Mouse (Mus musculus) CH12.LX (cell line): Measurements from ENCODE around the gene Chd2. TPM values are rescaled to one million over a fixed set of nuclear protein-coding genes. Genes with fewer than 3 reads are reported as not detected.

Experiments
- DNase-seq: peaks from one replicate; pipeline ENCODE4 v3.0.0-alpha.2; 2013; ENCODE audit errors: extremely low read depth
- H3K27ac ChIP-seq: 2 replicates; pipeline ENCODE4 v1.5.1; 2012; ENCODE audit warnings: low read depth, mild to moderate bottlenecking, control low read depth, moderate library complexity; ENCODE audit not compliant: insufficient read depth
- H3K27me3 ChIP-seq: replicated peaks from 2 replicates; pipeline ENCODE3; 2012; ENCODE audit warnings: inconsistent platforms
- H3K36me3 ChIP-seq, 2 experiments: replicated peaks in 1 of 2; 2 replicates each; pipeline versions ENCODE3 to v1.6.1; 2012; ENCODE audit warnings: inconsistent platforms in 1 of 2, low read length in 1 of 2, mild to moderate bottlenecking in 1 of 2, mixed read lengths in 1 of 2, moderate library complexity in 1 of 2; ENCODE audit not compliant: control insufficient read depth in 1 of 2, insufficient read depth in 1 of 2
- H3K4me1 ChIP-seq, 2 experiments: 2 replicates each; pipeline ENCODE4 v1.6.1; 2012; ENCODE audit warnings: inconsistent platforms in 1 of 2, moderate library complexity in 1 of 2; ENCODE audit not compliant: insufficient read depth in 2 of 2, control insufficient read depth in 1 of 2
- H3K4me2 ChIP-seq: 2 replicates; pipeline ENCODE4 v1.6.1; 2012; ENCODE audit warnings: low read depth, mild to moderate bottlenecking, control low read depth; ENCODE audit not compliant: poor library complexity, insufficient read depth, severe bottlenecking
- H3K4me3 ChIP-seq, 3 experiments: fragments of 150-350 bp in 1 of 3; sonication (generic) in 1 of 3; replicated peaks in 1 of 3; 2 replicates each; pipeline versions ENCODE3 to v1.5.1; 2011 to 2012; ENCODE audit warnings: low read depth in 2 of 3, low read length in 2 of 3, mild to moderate bottlenecking in 2 of 3, moderate library complexity in 2 of 3, control low read depth in 1 of 3, improper control_type of control experiment in 1 of 3, inconsistent platforms in 1 of 3, mixed read lengths in 1 of 3; ENCODE audit not compliant: poor library complexity in 1 of 3
- H3K79me2 ChIP-seq: replicated peaks from 2 replicates; pipeline ENCODE4 v1.6.1; 2012; ENCODE audit warnings: mild to moderate bottlenecking, moderate library complexity; ENCODE audit not compliant: control insufficient read depth, poor library complexity, insufficient read depth, severe bottlenecking; ENCODE audit errors: extremely low read depth
- H3K9ac ChIP-seq: 2 replicates; pipeline ENCODE4 v1.6.1; 2012; ENCODE audit warnings: low read depth, mild to moderate bottlenecking, control low read depth, moderate library complexity; ENCODE audit not compliant: insufficient read depth
- H3K9me3 ChIP-seq: replicated peaks from 2 replicates; pipeline ENCODE3; 2012; ENCODE audit warnings: low read length, inconsistent platforms, mixed read lengths
- BHLHE40 ChIP-seq: IDR thresholded peaks from 2 replicates; pipeline ENCODE4 v1.6.1; 2011; ENCODE audit warnings: mild to moderate bottlenecking, low read depth, low read length, improper control_type of control experiment
- CHD1 ChIP-seq: IDR thresholded peaks from 2 replicates; pipeline ENCODE4 v1.6.1; 2012; ENCODE audit warnings: low read depth, low read length, improper control_type of control experiment, inconsistent platforms
- CHD2 ChIP-seq: IDR thresholded peaks from 2 replicates; pipeline ENCODE4 v1.6.1; 2011; ENCODE audit warnings: low read length, improper control_type of control experiment
- E2F4 ChIP-seq: IDR thresholded peaks from 2 replicates; pipeline ENCODE4 v1.6.1; 2011; ENCODE audit warnings: low read depth, low read length, improper control_type of control experiment; ENCODE audit not compliant: insufficient replicate concordance
- ELF1 ChIP-seq: IDR thresholded peaks from 2 replicates; pipeline ENCODE4 v1.6.1; 2014; ENCODE audit warnings: low read depth, mild to moderate bottlenecking, inconsistent platforms, low read length, improper control_type of control experiment
- EP300 ChIP-seq: IDR thresholded peaks from 2 replicates; pipeline ENCODE4 v1.6.1; 2011; ENCODE audit warnings: low read length, improper control_type of control experiment
- ETS1 ChIP-seq: conservative IDR thresholded peaks from 2 replicates; pipeline ENCODE4 v1.6.1; 2012; ENCODE audit warnings: low read depth, mild to moderate bottlenecking, inconsistent platforms, low read length, improper control_type of control experiment, moderate library complexity
- HCFC1 ChIP-seq: IDR thresholded peaks from 2 replicates; pipeline ENCODE4 v1.6.1; 2012; ENCODE audit warnings: low read depth, mild to moderate bottlenecking, inconsistent platforms, low read length, improper control_type of control experiment
- IRF4 ChIP-seq: IDR thresholded peaks from 2 replicates; pipeline ENCODE4 v1.6.1; 2014; ENCODE audit warnings: low read depth, mild to moderate bottlenecking, inconsistent platforms, low read length, improper control_type of control experiment
- JUN ChIP-seq: IDR thresholded peaks from 2 replicates; pipeline ENCODE4 v1.6.1; 2011; ENCODE audit warnings: low read depth, mild to moderate bottlenecking, low read length, improper control_type of control experiment, moderate library complexity; ENCODE audit not compliant: insufficient read depth
- KAT2A ChIP-seq: IDR thresholded peaks from 2 replicates; pipeline ENCODE4 v1.6.1; 2012; ENCODE audit warnings: low read length, improper control_type of control experiment, inconsistent platforms; ENCODE audit not compliant: insufficient replicate concordance
- MAZ ChIP-seq: IDR thresholded peaks from 2 replicates; pipeline ENCODE4 v1.6.1; 2012; ENCODE audit warnings: low read depth, mild to moderate bottlenecking, inconsistent platforms, low read length, improper control_type of control experiment, moderate library complexity
- MYC ChIP-seq: IDR thresholded peaks from 2 replicates; pipeline ENCODE4 v1.6.1; 2011; ENCODE audit warnings: low read depth, mild to moderate bottlenecking, improper control_type of control experiment, low read length
- NELFE ChIP-seq: IDR thresholded peaks from 2 replicates; pipeline ENCODE4 v1.6.1; 2011; ENCODE audit warnings: low read depth, low read length, improper control_type of control experiment
- NRF1 ChIP-seq: IDR thresholded peaks from 2 replicates; pipeline ENCODE4 v1.6.1; 2014; ENCODE audit warnings: low read depth, mild to moderate bottlenecking, inconsistent platforms, low read length, improper control_type of control experiment, moderate library complexity
- POLR2AphosphoS2 ChIP-seq: IDR thresholded peaks from 2 replicates; pipeline ENCODE4 v1.6.1; 2011; ENCODE audit warnings: low read depth, low read length, improper control_type of control experiment
- RAD21 ChIP-seq: IDR thresholded peaks from 2 replicates; pipeline ENCODE4 v1.6.1; 2011; ENCODE audit warnings: low read depth, mild to moderate bottlenecking, low read length, improper control_type of control experiment, moderate library complexity
- SIN3A ChIP-seq: IDR thresholded peaks from 2 replicates; pipeline ENCODE4 v1.6.1; 2012; ENCODE audit warnings: low read length, improper control_type of control experiment, inconsistent platforms
- TBP ChIP-seq: conservative IDR thresholded peaks from 2 replicates; pipeline ENCODE4 v1.6.1; 2011; ENCODE audit warnings: low read depth, low read length, improper control_type of control experiment
- UBTF ChIP-seq: IDR thresholded peaks from 2 replicates; pipeline ENCODE4 v1.6.1; 2012; ENCODE audit warnings: low read depth, mild to moderate bottlenecking, inconsistent platforms, low read length, improper control_type of control experiment, moderate library complexity
- USF1 ChIP-seq: IDR thresholded peaks from 2 replicates; pipeline ENCODE4 v1.6.1; 2014; ENCODE audit warnings: low read depth, mild to moderate bottlenecking, inconsistent platforms, low read length, improper control_type of control experiment
- USF2 ChIP-seq: conservative IDR thresholded peaks from 2 replicates; pipeline ENCODE4 v1.6.1; 2011; ENCODE audit warnings: low read depth, low read length, improper control_type of control experiment
- ZMIZ1 ChIP-seq: IDR thresholded peaks from 2 replicates; pipeline ENCODE4 v1.6.1; 2012; ENCODE audit warnings: low read depth, mild to moderate bottlenecking, inconsistent platforms, low read length, improper control_type of control experiment
- ZNF384 ChIP-seq: IDR thresholded peaks from 2 replicates; pipeline ENCODE4 v1.6.1; 2012; ENCODE audit warnings: low read depth, low read length, improper control_type of control experiment, inconsistent platforms
- dilution Hi-C: fragments of 300-500 bp; cut with MboI; formaldehyde crosslinking; loops from 2 replicates; pipeline ENCODE4 v1.14.3; 2020; ENCODE audit warnings: low sequenced_read_pairs; ENCODE audit not compliant: extremely low pct_unique_long_range_greater_than_20kb, extremely low pct_ligation_motif_present
- in situ Hi-C: fragments of 300-500 bp; cut with MboI; formaldehyde crosslinking; loops from 3 replicates; pipeline ENCODE4 v1.14.3; 2019; ENCODE audit warnings: low sequenced_read_pairs, low pct_ligation_motif_present, low pct_unique_long_range_greater_than_20kb, mixed read lengths
- polyA plus RNA-seq: library from polyadenylated mRNA; unstranded; fragments of >175 nt; gene quantifications from 2 replicates; pipeline ENCODE4 v1.2.1, GENCODE M21; 2012; ENCODE audit warnings: low read depth; ENCODE audit not compliant: insufficient read length
- total RNA-seq, 2 experiments: library from RNA; depleted of rRNA; stranded (reverse); fragments of 300-350 nt in 1 of 2; fragments of >200 nt in 1 of 2; gene quantifications; 2 replicates each; pipeline ENCODE4 v1.2.3; 2012 to 2014

The Chd2 gene
- total and polyA plus RNA-seq, 3 experiments: 23.2 to 39.3 (median 30.9) TPM

DNA sequence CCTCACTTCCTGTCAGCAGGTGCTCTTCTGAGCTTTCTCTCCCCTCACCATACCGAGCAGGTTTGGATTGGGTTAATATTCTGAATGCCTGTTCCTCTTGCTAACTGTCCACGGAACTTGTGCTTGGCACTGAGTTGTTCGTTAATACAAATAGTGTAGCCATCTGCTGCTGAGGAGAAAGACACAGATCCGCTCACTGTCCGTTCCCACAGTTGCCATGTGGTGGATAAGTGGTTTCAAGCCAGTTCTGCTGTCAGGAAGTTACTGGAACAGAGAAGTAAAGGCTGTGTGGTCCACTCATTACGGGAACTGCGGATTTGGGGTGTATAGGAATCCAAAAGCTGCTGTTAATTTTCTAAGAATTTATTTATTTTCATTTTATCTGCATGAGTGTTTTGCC lies 158.8 kb downstream of the Chd2 start:
- no peaks in the 10 kb centered on the region for H3K9me3 ChIP-seq
- dilution Hi-C loops: no loop called here
- H3K4me2 ChIP-seq: no peak overlapping the region
- no peak for DNase-seq
- no peak overlapping the region for H3K27ac ChIP-seq
- TF ChIP-seq IRF4 (no peak), ETS1 (no peak), USF2 (no peak), MAZ (no peak), POLR2AphosphoS2 (no peak), HCFC1 (no peak), RAD21 (no peak), CHD2 (no peak), TBP (no peak), SIN3A (no peak), KAT2A (no peak), ELF1 (no peak), UBTF (no peak), E2F4 (no peak)
- H3K9ac ChIP-seq: no peak overlapping the region
- H3K27me3 ChIP-seq: peaks cover 3% of the 10 kb centered on the region
- H3K36me3 ChIP-seq: no peaks in the 10 kb centered on the region
- no peaks in the 10 kb centered on the region for H3K79me2 ChIP-seq
- peaks cover 0 to 18% of the 10 kb centered on the region in 2 experiments; a peak in 2 of 4 replicates for H3K4me1 ChIP-seq
- in situ Hi-C loops: loop anchor here (25.0 kb wide), 1 partner anchor 996 kb away; no protein-coding TSS in a partner anchor
- no peak overlapping the region for H3K4me3 ChIP-seq

DNA sequence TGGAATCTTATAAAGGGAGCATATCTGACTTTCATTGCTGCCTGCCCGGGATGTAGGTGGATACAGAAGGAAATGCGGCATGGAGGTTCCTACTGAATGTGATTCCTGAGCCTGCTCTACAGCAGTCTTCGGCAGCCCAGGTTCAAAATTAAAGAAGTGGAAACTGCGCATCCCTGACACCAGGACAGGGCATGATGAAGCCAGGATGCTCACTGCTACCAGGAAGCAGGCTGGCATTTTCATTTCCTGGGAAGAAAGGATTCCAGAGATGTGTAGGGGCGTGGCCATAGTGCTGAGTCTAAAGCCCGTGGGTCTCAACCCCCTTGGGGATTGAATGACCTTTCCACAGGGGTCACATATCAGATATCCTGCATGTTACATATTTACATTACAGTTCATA lies 163.6 kb downstream of the Chd2 start:
- Histone ChIP-seq H3K4me1 (no peaks in the 10 kb centered on the region), H3K9me3 (peaks cover 7% of the 10 kb centered on the region), H3K4me3 (no peak overlapping the region), H3K27ac (no peak overlapping the region), H3K9ac (no peak overlapping the region), H3K36me3 (no peaks in the 10 kb centered on the region), H3K4me2 (no peak overlapping the region), H3K27me3 (peaks cover 3% of the 10 kb centered on the region), H3K79me2 (no peaks in the 10 kb centered on the region)
- in situ Hi-C loops: loop anchor here (25.0 kb wide), 1 partner anchor 991 kb away; no protein-coding TSS in a partner anchor
- TF ChIP-seq POLR2AphosphoS2 (no peak), MYC (no peak), JUN (no peak), BHLHE40 (no peak), USF1 (no peak), ZMIZ1 (no peak), ZNF384 (no peak), E2F4 (no peak), NRF1 (no peak), ETS1 (no peak), IRF4 (no peak), SIN3A (no peak), UBTF (no peak), MAZ (no peak), CHD1 (no peak), EP300 (no peak), NELFE (no peak)
- dilution Hi-C loops: no loop called here
- no peak for DNase-seq
